Mouse (Mus musculus) 3134 (cell line): ENCODE data around the gene Mtfr1l.

Source experiments
- DNase-seq: peaks from one replicate; pipeline ENCODE4 v3.0.0-alpha.2; 2011; ENCODE audit warnings: low spot score; ENCODE audit not compliant: insufficient read length; ENCODE audit errors: extremely low read depth

The Mtfr1l gene

DNA sequence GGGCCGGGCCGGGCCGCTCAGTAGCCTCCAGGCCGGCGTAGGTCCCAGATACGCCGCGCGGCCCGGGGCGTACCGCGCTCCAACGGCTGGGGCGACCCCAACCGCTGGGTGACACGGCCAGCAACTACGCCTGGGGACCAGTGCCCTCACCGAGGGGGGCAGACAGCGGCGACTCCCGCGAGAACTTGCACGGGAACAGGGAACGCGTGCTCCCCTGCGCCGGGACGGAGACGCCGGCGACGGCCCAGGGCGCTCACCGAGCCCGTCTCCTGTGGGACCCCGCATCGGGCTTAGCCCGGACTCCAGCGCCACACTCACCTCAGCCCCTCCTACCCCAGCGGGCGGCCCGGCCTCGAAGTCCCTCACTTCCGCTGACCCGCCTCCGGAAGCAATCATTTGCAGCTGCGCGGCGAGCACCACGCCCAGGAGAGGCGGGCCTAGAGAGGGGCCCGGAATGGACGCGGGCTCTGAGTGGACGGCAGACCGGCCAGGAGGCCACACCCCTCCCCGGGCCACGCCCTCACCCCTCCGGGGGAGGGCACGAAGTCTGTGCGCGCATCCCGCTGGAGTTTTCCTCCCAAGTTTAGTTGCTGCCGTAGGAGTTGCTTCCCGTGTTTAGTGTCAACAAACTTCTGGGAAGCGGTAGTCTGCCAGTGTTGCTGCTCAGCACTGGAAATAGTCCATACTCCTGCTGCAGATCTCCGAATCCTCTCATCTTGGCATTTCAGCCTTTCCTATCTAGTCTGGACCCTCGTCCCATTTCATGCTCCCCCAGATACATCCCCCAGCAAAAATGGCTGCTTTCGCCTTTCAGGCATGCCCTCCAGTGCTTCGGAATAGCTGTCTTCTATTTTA, at the start of gene Mtfr1l:
Gene Mtfr1l (minus strand): TSS at position 456 of the 855 bp plus-strand sequence.
- peak; percentile 98 for DNase-seq

DNA sequence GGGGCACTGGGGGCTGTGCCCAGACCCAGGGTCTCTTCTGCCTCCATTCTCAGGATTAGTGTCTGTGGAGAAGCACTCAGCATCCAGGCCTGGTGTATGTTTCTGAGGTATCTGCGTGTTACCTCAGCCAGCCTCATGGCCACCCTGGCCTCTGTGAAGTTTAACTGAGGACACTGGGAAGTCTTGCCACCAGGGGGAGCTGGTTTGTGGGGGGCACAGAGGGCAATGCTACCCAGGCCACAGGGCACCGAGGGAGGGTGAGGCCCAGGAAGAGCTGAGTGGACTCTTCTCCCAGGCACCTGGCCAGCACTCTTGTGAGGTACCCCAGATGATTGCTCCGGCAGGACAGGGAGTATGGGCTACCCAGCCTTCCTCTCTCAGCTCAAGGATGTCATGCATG, 48.3 kb upstream of the Mtfr1l start:
- no peak for DNase-seq

DNA sequence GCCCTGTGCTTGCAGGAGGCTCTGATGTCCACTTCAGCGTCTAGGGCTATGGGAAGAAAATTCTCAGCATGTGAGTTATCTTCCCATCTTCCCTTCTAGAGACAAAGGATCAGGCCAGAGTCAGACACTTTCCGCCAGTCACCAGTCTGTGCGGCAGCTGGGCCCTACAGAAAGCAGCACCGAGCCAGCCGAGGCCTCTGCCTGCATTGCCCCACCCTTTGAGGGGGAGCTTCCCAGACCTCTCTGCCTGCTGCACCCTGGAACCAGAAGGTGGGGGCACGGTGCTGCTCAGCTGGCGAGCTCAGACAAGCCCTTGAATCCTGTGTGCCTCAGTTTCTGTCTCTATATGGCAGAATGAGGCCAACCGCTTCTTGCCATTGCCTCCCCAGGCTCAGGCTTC, 46.2 kb upstream of the Mtfr1l start:
- DNase-seq: no peak

GRCm38 (mm10) chr4:134580351-134581148, 45.4 kb upstream of the Mtfr1l start:
- no peak for DNase-seq

GRCm38 (mm10) chr4:134579620-134580019, 44.4 kb upstream of the Mtfr1l start:
- DNase-seq: no peak

- no peak for DNase-seq
Observed at GRCm38 (mm10) chr4:134579212-134579611, 44.0 kb upstream of the Mtfr1l start.

DNA sequence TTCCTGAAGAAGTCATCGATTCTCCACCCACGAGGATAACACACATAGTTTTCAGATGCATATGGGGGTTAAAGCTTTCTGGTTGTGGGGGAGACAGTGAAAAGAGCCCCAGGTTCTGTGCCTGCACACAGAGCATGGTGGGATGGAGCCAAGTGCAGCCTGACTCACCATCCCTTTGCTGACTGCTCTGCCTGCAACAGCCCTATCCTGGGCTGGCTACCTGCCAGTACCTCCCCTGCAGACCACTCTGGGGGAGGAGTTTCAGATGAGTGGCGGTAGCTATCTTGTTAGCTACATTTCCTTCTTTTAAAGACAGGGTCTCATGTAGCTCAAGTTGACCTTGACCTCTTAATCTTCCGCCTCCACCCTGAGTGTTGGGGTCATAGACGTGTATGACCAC, 43.2 kb upstream of the Mtfr1l start:
- DNase-seq: no peak

- no peak for DNase-seq
Observed at GRCm38 (mm10) chr4:134577281-134577680, 42.1 kb upstream of the Mtfr1l start.

- no peak for DNase-seq
Observed at GRCm38 (mm10) chr4:134575486-134575885, 40.3 kb upstream of the Mtfr1l start.

GRCm38 (mm10) chr4:134572449-134573300, 37.5 kb upstream of the Mtfr1l start:
- no peak for DNase-seq

DNA sequence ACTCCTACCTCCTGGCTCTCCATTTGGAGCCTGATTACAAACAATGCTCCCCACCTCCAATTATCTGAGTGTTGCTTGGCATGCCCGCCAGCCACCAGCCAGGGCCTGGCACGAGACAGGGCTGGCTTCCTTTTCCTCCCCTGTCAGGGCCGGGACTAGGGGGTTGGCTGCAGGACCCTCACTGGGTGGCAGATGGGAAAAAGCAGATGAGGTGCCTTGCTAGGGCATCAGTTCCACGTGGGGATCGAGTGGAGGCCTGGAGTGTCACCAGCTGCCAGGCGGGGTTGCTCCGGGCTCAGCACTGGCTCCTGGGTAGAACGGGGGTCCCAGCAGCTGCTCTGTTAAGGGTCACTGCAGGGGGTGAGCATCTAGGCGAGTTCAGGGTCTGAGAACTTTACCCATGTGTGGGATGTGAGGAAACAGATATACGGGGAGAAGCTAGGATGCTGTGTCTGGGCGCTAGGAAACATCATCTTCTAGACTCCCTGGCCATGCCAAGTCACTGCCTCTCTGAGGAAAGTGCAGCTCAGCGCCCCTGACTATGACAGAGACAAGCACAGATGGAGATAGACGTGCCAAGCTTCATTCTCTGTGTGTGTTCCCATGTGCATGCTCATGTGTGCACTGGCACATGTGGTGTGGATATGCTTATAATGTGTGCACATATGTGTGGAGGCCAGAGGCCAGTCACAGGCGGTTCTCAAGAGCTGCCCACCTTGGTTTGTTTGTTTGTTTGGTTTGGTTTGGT, 35.7 kb upstream of the Mtfr1l start:
- no peak for DNase-seq

DNA sequence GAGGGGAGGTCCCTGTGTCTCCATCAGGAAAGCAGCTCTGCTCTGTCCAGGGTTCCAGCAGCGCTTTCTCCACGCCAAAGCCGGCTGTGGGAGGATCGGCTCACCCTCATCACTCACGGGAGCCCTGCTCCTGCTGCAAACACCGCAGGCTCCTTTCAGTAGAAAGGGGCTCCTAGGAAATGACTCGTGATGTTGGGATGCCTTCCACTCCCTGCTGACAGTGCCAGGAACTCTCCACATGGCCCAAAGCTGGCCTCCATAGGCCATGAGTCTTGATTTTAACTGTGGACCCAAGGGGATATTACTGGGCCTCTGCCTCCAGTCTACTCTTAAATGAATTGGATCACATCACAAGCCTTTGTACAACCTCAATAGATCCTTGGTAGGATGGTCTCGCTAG, 34.6 kb upstream of the Mtfr1l start:
- DNase-seq: no peak

GRCm38 (mm10) chr4:134569205-134569604, 34.0 kb upstream of the Mtfr1l start:
- no peak for DNase-seq

GRCm38 (mm10) chr4:134567377-134568226, 32.4 kb upstream of the Mtfr1l start:
- no peak for DNase-seq

- DNase-seq: no peak
Observed at GRCm38 (mm10) chr4:134564093-134564492, 28.9 kb upstream of the Mtfr1l start.

- DNase-seq: no peak
Observed at GRCm38 (mm10) chr4:134563624-134564023, 28.4 kb upstream of the Mtfr1l start.

DNA sequence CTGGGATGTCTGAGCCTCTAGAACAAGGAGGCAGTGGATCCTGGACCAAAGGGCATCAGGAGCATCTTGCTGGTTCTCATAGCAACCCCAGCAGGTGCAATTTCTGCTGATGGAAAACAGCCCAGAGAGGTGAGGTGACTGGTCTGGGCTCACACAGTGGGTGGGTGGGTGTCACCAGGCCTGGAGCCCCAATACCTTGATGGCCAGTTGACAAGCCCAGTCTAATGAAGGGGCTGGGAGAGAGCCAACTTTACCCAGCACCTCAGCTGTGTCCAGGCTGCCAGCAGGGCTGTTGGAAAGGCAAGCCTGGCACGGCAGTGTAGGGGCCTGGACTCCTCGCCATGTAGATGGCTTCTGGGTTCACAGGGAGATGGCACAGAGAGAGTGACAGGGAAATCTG, 26.8 kb upstream of the Mtfr1l start:
- DNase-seq: no peak

- no peak for DNase-seq
Observed at GRCm38 (mm10) chr4:134560699-134561098, 25.5 kb upstream of the Mtfr1l start.

DNA sequence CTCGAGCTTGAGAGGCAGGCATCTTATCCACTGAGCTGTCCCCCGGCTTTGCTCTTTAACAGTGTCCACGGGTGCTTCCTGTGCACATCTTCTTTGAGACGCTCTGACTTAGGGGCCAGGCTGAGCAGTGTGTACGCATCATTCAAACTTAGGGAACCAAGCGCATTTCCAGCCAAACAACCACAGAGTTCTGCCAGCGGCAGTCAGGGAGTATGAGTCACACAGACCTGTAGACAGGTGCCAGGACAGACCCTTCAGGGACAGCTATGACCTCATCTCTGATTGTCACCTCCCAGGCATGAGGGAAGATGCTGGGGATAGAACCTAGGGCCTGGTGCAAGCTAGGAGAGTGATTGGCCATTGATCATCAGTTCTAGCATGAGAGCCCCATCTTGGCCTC, 24.0 kb upstream of the Mtfr1l start:
- DNase-seq: peak; percentile 67
